Mouse (Mus musculus) liver, embryonic 14.5 days (tissue): ENCODE results near the gene Xrcc1. TPM values are rescaled to one million over a fixed set of nuclear protein-coding genes. Genes with fewer than 3 reads are reported as not detected.
A peak's percentile ranks its signal among the peaks of the same experiment; 100 is the strongest.
"Not testable (repeated sequence)": the region's sequence is repeated elsewhere in the genome, so short reads cannot be mapped to it uniquely, and the experiment has no call there.

Experiments used
- ATAC-seq: fragments of 200-750 bp; cut with Nextera tagmentation; 2 replicates; pipeline ENCODE4 v1.8.0; 2017; ENCODE audit warnings: moderate number of reproducible peaks, mild to moderate bottlenecking, moderate library complexity; ENCODE audit not compliant: insufficient read depth
- DNase-seq, 3 experiments: peaks; one replicate each; pipeline ENCODE4 v3.0.0-alpha.2; 2012 to 2013; ENCODE audit warnings: low read depth in 3 of 3, low spot score in 3 of 3
- H3K27ac ChIP-seq: fragments of 300-500 bp; sonication (generic); 2 replicates; pipeline ENCODE4 v1.5.1; 2014; ENCODE audit warnings: moderate library complexity, mild to moderate bottlenecking, control low read depth, inconsistent platforms
- H3K27me3 ChIP-seq: fragments of 300-500 bp; sonication (generic); 2 replicates; pipeline ENCODE4 v1.6.1; 2014; ENCODE audit warnings: mild to moderate bottlenecking, low read length, moderate library complexity; ENCODE audit not compliant: control insufficient read depth, insufficient read depth
- H3K36me3 ChIP-seq: fragments of 300-500 bp; sonication (generic); replicated peaks from 2 replicates; pipeline ENCODE4 v1.6.1; 2014; ENCODE audit warnings: low read depth; ENCODE audit not compliant: control insufficient read depth, insufficient read depth
- H3K4me1 ChIP-seq, 2 experiments: fragments of 200-500 bp in 1 of 2; fragments of 300-500 bp in 1 of 2; sonication (generic) in 1 of 2; replicated peaks; 2 replicates each; pipeline ENCODE4 v1.6.1; 2012 to 2014; ENCODE audit warnings: antibody characterized with exemption in 1 of 2, inconsistent platforms in 1 of 2, low read length in 1 of 2; ENCODE audit not compliant: control insufficient read depth in 2 of 2, insufficient read depth in 2 of 2
- H3K4me2 ChIP-seq: fragments of 300-500 bp; sonication (generic); 2 replicates; pipeline ENCODE4 v1.6.1; 2014; ENCODE audit warnings: low read depth, mild to moderate bottlenecking, control low read depth, moderate library complexity
- H3K4me3 ChIP-seq, 2 experiments: fragments of 200-500 bp in 1 of 2; fragments of 300-500 bp in 1 of 2; sonication (generic) in 1 of 2; 2 replicates each; pipeline ENCODE4 v1.5.1; 2012 to 2014; ENCODE audit warnings: low read depth in 2 of 2, low read length in 2 of 2, mild to moderate bottlenecking in 2 of 2, control low read depth in 1 of 2, inconsistent platforms in 1 of 2, moderate library complexity in 1 of 2; ENCODE audit not compliant: insufficient read depth in 1 of 2
- H3K9ac ChIP-seq: fragments of 300-500 bp; sonication (generic); replicated peaks from 2 replicates; pipeline ENCODE4 v1.6.1; 2014; ENCODE audit warnings: mild to moderate bottlenecking, control low read depth, moderate library complexity
- H3K9me3 ChIP-seq: fragments of 300-500 bp; sonication (generic); 2 replicates; pipeline ENCODE4 v1.6.1; 2016; ENCODE audit warnings: low read length, mixed read lengths; ENCODE audit not compliant: control insufficient read depth
- CTCF ChIP-seq: IDR thresholded peaks from 2 replicates; pipeline ENCODE4 v1.5.1; 2016; ENCODE audit warnings: antibody characterized with exemption, low read depth, control low read depth
- EP300 ChIP-seq: IDR thresholded peaks from 2 replicates; pipeline ENCODE4 v1.6.1; 2016; ENCODE audit warnings: antibody characterized with exemption, low read depth
- WGBS: fragments of 180-500 bp; shearing (Covaris S2); extraction: QIAGEN DNeasy Blood & Tissue Kit; methylation state at CpG from one replicate; pipeline ENCODE4 v1.1.7; 2014; ENCODE audit not compliant: insufficient replicate concordance; 5-methylcytosine and 5-hydroxymethylcytosine counted together
- polyA plus RNA-seq, 2 experiments: library from polyadenylated mRNA; depleted of rRNA in 1 of 2; stranded (reverse) in 1 of 2; unstranded in 1 of 2; fragments of >200 nt; fragmentation: Nextera tagmentation in 1 of 2; extraction: Ambion mirVana in 1 of 2; gene quantifications; 2 replicates each; pipeline versions ENCODE4 v1.2.1 to v1.2.3; 2012 to 2014

Gene Xrcc1
- polyA plus RNA-seq, 2 experiments: 27.3 to 27.8 TPM

- peaks cover 3 to 6% of the 10 kb centered on the region in 2 experiments; a peak in 3 of 4 replicates for H3K4me1 ChIP-seq
- DNase-seq (no peak), ATAC-seq (no peak)
- H3K4me3 ChIP-seq: peak overlapping the region; percentile 57 to 65
- peak overlapping the region; percentile 90 for H3K4me2 ChIP-seq
- peaks cover 17% of the 10 kb centered on the region for H3K27me3 ChIP-seq
- WGBS: 10% methylated on average over 7 of the region's 7 CpGs
- no peaks in the 10 kb centered on the region for H3K36me3 ChIP-seq
- no peaks in the 10 kb centered on the region for H3K9me3 ChIP-seq
- H3K27ac ChIP-seq: no peak overlapping the region
- H3K9ac ChIP-seq: peak overlapping the region; percentile 53
- TF ChIP-seq CTCF (no peak), EP300 (no peak)
Measured at GRCm38 (mm10) chr7:24611709-24612108, 65.6 kb downstream of the Xrcc1 start.

GRCm38 (mm10) chr7:24612308-24612910 is 66.3 kb downstream of the Xrcc1 start:
- WGBS: 7% methylated on average over 27 of the region's 27 CpGs
- peak overlapping the region; percentile 90 for H3K4me2 ChIP-seq
- H3K9ac ChIP-seq: no peak overlapping the region
- H3K27me3 ChIP-seq: peaks cover 17% of the 10 kb centered on the region
- no peak for ATAC-seq
- peaks cover 3 to 6% of the 10 kb centered on the region in 2 experiments; a peak in 3 of 4 replicates for H3K4me1 ChIP-seq
- TF ChIP-seq CTCF (no peak), EP300 (no peak)
- H3K27ac ChIP-seq: no peak overlapping the region
- no peak for DNase-seq
- 0 out of 4 replicates have a peak overlapping the region, but pooled peaks of 1 of the 2 experiments have one; percentile 12 for H3K4me3 ChIP-seq
- no peaks in the 10 kb centered on the region for H3K36me3 ChIP-seq
- no peaks in the 10 kb centered on the region for H3K9me3 ChIP-seq

GRCm38 (mm10) chr7:24614816-24615215 is 68.7 kb downstream of the Xrcc1 start:
- H3K9ac ChIP-seq: no peak overlapping the region
- WGBS: 49% methylated on average over 13 of the region's 13 CpGs

GRCm38 (mm10) chr7:24617763-24618162 is 71.7 kb downstream of the Xrcc1 start:
- TF ChIP-seq EP300: no peak
- Histone ChIP-seq H3K27ac (no peak overlapping the region), H3K4me1 (no peaks in the 10 kb centered on the region), H3K27me3 (peaks cover 6% of the 10 kb centered on the region), H3K4me3 (no peak overlapping the region), H3K36me3 (no peaks in the 10 kb centered on the region), H3K4me2 (no peak overlapping the region), H3K9ac (no peak overlapping the region), H3K9me3 (no peaks in the 10 kb centered on the region; the same call in 1 of the 2 replicates)
- 16% methylated on average over 8 of the region's 8 CpGs for WGBS
- DNase-seq: no peak
- ATAC-seq: no peak

More at GRCm38 (mm10) chr7:24614816-24615215, 68.7 kb downstream of the Xrcc1 start:
- H3K27ac ChIP-seq: no peak overlapping the region
- ATAC-seq (no peak), DNase-seq (no peak)
- no peaks in the 10 kb centered on the region for H3K9me3 ChIP-seq
- H3K27me3 ChIP-seq: peaks cover 17% of the 10 kb centered on the region
- H3K36me3 ChIP-seq: no peaks in the 10 kb centered on the region
- no peak for TF ChIP-seq CTCF
- no peak for TF ChIP-seq EP300
- no peak overlapping the region for H3K4me2 ChIP-seq
- H3K4me1 ChIP-seq: peaks cover 3 to 6% of the 10 kb centered on the region in 2 experiments; a peak in 3 of 4 replicates
- no peak overlapping the region for H3K4me3 ChIP-seq

GRCm38 (mm10) chr7:24618374-24618773 is 72.3 kb downstream of the Xrcc1 start:
- ATAC-seq, DNase-seq, H3K4me1 ChIP-seq, H3K4me2 ChIP-seq, H3K4me3 ChIP-seq, H3K9ac ChIP-seq, H3K27me3 ChIP-seq, H3K36me3 ChIP-seq, H3K9me3 ChIP-seq, H3K27ac ChIP-seq: not testable (repeated sequence)
- 71% methylated on average over 8 of the region's 8 CpGs for WGBS
